Mouse (Mus musculus): Measurements from ENCODE around the gene Pcsk4. TPM values are rescaled to one million over a fixed set of nuclear protein-coding genes. Genes with fewer than 3 reads are reported as not detected.

The Pcsk4 gene
- polyA plus RNA-seq, 1 experiment, result 15.1 TPM

DNA sequence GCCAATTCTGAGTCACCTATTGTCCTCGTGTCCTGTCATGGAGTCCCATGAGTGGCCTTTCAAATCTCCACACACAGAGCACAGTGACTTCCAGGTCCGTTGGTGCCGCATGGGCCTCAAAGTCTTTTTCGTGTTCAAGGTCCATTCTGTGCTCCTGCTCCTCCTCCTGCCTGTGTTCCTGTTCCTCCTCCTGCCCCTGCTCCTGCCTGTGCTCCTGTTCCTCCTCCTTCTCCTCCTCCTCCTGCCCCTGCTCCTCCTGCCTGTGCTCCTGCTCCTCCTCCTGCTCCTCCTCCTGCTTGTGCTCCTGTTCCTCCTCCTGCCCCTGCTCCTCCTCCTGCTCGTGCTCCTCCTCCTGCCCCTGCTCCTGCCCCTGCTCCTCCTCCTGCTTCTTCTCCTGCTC, 38.7 kb upstream of the Pcsk4 start:
- no peaks in the 10 kb centered on the region for H3K36me3 ChIP-seq (replicated peaks; ENCODE audit: low read length)
- peaks cover 27% of the 10 kb centered on the region for H3K4me1 ChIP-seq
- peaks cover 69% of the 10 kb centered on the region for H3K27me3 ChIP-seq (replicated peaks)
- TF ChIP-seq GATA1 (IDR thresholded peaks at IDR 0.05; ENCODE audit: borderline replicate concordance, low read length) (no peak), FLI1 (IDR thresholded peaks at IDR 0.05; ENCODE audit: low read length) (no peak)
- H3K9me3 ChIP-seq, result peaks cover 17% of the 10 kb centered on the region
- peak overlapping the region; percentile 59 for H3K4me3 ChIP-seq (replicated peaks)

GRCm38 (mm10) chr10:80365736-80366135, 36.4 kb upstream of the Pcsk4 start:
- Histone ChIP-seq H3K4me1 (peaks cover 12% of the 10 kb centered on the region; the same call in 1 of the 2 replicates), H3K9me3 (peaks cover 27% of the 10 kb centered on the region), H3K36me3 (replicated peaks; ENCODE audit: low read length) (no peaks in the 10 kb centered on the region), H3K27me3 (replicated peaks) (peaks cover 76% of the 10 kb centered on the region), H3K4me3 (replicated peaks) (no peak overlapping the region)
- TF ChIP-seq GATA1 (IDR thresholded peaks at IDR 0.05; ENCODE audit: borderline replicate concordance, low read length), result no peak
- TF ChIP-seq FLI1 (IDR thresholded peaks at IDR 0.05; ENCODE audit: low read length), result no peak

DNA sequence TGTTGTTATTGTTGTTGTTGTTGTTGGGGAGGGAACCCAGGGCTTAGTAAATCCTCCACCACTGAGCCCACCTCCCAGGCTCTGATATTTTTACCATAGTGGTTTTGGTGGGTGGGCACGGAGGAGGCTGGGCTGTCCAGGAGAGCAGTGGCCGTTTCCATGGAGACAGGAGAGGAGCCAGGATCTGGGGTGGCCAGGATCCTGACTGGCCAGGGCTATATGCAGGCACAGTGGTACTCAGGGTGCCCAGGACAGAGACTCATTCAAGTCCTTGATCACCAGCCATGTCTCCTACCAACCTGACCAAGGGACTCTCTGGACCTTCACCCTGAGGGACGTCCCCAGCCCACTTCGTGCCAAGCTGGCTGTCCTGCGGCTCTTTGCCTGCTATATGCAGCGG, 34.4 kb upstream of the Pcsk4 start:
- no peak overlapping the region for H3K4me3 ChIP-seq (replicated peaks)
- H3K9me3 ChIP-seq, result peaks cover 26% of the 10 kb centered on the region
- H3K4me1 ChIP-seq, result peaks cover 9% of the 10 kb centered on the region; the same call in 1 of the 2 replicates
- TF ChIP-seq GATA1 (IDR thresholded peaks at IDR 0.05; ENCODE audit: borderline replicate concordance, low read length), result no peak
- no peak for TF ChIP-seq FLI1 (IDR thresholded peaks at IDR 0.05; ENCODE audit: low read length)
- H3K27me3 ChIP-seq (replicated peaks), result peaks cover 88% of the 10 kb centered on the region
- H3K36me3 ChIP-seq (replicated peaks; ENCODE audit: low read length), result no peaks in the 10 kb centered on the region

DNA sequence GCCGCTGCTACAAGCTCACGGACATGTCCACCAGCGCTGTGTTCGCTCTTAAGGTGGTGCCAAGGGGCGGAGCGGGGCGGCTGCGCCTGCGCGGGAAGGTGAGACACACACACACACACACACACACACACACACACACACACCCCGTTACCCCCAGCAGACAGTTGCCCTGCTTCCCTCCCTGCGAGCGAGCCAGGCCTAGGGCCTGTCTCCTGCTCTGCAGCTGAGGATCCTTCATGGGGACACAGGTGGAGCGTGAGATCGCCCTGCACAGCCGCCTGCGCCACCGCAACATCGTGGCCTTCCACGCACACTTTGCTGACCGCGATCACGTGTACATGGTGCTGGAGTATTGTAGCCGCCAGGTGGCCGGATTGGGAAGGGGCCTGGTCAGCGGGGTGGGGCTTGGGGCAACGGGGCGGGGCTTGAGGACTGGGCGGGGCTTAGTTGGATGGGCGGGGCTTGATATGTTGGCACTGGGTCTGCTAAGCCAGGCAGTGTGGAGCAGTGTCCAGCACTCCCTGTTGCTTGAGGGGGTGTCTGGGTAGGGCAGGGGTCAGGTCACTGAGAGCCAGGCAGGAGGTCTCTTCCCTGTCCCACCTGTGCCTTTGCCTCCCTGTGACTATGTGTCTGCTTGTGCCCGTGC, 28.8 kb upstream of the Pcsk4 start:
- Histone ChIP-seq H3K36me3 (replicated peaks; ENCODE audit: low read length) (no peaks in the 10 kb centered on the region), H3K27me3 (replicated peaks) (peaks cover 89% of the 10 kb centered on the region), H3K4me3 (replicated peaks) (peak overlapping the region; percentile 85), H3K9me3 (peaks cover 14% of the 10 kb centered on the region), H3K4me1 (peaks cover 38% of the 10 kb centered on the region)
- TF ChIP-seq GATA1 (IDR thresholded peaks at IDR 0.05; ENCODE audit: borderline replicate concordance, low read length), result no peak
- no peak for TF ChIP-seq FLI1 (IDR thresholded peaks at IDR 0.05; ENCODE audit: low read length)

DNA sequence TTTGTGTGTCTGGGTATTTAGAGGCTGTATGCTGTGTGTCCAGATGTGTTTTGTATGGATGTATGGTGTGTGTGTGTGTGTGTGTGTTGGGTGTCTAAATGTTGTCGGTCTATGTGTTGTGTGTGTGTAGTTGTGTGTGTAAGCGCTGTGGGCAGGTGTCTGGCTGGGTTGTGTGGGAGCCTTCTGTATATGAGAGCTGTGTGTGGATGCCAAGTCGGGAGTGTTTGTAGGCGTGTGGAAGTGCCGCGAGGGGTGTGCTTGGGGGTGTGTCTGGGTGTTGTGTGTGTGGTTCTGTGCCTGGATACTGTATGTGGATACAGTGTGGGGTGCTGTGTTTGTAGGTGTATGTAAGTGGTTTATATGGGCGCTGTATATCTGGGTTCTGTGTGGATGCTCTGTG, 28.0 kb upstream of the Pcsk4 start:
- Histone ChIP-seq H3K9me3 (peaks cover 6% of the 10 kb centered on the region), H3K27me3 (replicated peaks) (peaks cover 89% of the 10 kb centered on the region), H3K4me1 (peaks cover 46% of the 10 kb centered on the region), H3K36me3 (replicated peaks; ENCODE audit: low read length) (no peaks in the 10 kb centered on the region), H3K4me3 (replicated peaks) (no peak overlapping the region)
- no peak for TF ChIP-seq FLI1 (IDR thresholded peaks at IDR 0.05; ENCODE audit: low read length)
- TF ChIP-seq GATA1 (IDR thresholded peaks at IDR 0.05; ENCODE audit: borderline replicate concordance, low read length), result no peak

DNA sequence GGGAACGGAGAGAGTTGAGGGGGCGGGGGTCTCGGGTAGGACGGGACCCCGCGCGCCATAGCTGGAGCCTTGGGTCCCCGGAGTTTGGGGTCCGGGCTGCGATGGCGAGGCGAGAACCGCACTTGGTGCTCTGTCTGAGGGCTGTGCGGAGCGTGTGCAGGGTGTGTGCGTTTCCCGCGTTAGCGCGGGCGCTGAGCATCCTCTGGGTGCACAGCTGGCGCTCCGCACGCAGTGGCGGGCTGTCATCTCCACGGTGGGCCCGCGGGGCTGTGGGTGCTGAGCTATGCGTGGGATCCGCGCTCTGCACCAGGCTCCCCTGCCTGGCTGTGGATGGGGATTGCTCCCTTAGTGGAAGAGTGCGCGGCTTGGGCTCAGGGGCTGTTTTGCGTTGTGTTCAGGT, 27.4 kb upstream of the Pcsk4 start:
- Histone ChIP-seq H3K9me3 (peaks cover 3% of the 10 kb centered on the region; the same call in 1 of the 2 replicates), H3K27me3 (replicated peaks) (peaks cover 93% of the 10 kb centered on the region), H3K36me3 (replicated peaks; ENCODE audit: low read length) (no peaks in the 10 kb centered on the region), H3K4me3 (replicated peaks) (no peak overlapping the region), H3K4me1 (peaks cover 52% of the 10 kb centered on the region)
- TF ChIP-seq FLI1 (IDR thresholded peaks at IDR 0.05; ENCODE audit: low read length) (no peak), GATA1 (IDR thresholded peaks at IDR 0.05; ENCODE audit: borderline replicate concordance, low read length) (no peak)

GRCm38 (mm10) chr10:80356001-80356682, 26.8 kb upstream of the Pcsk4 start, which contains the start of gene Plk5:
Plk5 (plus strand) TSS chr10:80356459.
- H3K27me3 ChIP-seq (replicated peaks), result peaks cover 96% of the 10 kb centered on the region
- H3K4me1 ChIP-seq, result peaks cover 53% of the 10 kb centered on the region
- H3K36me3 ChIP-seq (replicated peaks; ENCODE audit: low read length), result no peaks in the 10 kb centered on the region
- 0 out of 2 replicates have a peak, but pooled peaks cover 3% of the 10 kb centered on the region for H3K9me3 ChIP-seq
- H3K4me3 ChIP-seq (replicated peaks), result no peak within 1 kb of the TSS
- TF ChIP-seq GATA1 (IDR thresholded peaks at IDR 0.05; ENCODE audit: borderline replicate concordance, low read length) (no peak), FLI1 (IDR thresholded peaks at IDR 0.05; ENCODE audit: low read length) (no peak)

DNA sequence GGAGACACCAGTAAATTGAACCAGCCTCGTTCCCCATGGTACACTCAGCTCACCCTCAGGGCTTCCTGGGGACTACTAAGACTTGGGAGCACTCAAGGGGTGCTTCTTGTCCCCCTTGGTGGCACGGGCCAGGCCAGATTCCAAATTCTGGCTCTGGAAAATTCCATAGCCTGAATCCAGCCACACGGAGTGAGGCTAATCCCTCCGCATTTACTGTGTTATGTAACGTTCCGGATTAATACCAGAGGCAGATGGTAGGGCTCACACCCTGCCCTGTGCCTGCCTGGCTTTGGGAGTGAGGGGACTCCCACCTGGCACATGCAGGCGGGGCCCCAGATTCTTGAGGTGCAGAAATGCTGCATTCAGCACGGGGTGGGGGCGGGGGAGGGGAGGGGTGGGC, 26.1 kb upstream of the Pcsk4 start:
- H3K36me3 ChIP-seq (replicated peaks; ENCODE audit: low read length), result no peaks in the 10 kb centered on the region
- 0 out of 2 replicates have a peak, but pooled peaks cover 3% of the 10 kb centered on the region for H3K9me3 ChIP-seq
- H3K27me3 ChIP-seq (replicated peaks), result peaks cover 96% of the 10 kb centered on the region
- H3K4me1 ChIP-seq, result peaks cover 59% of the 10 kb centered on the region
- no peak overlapping the region for H3K4me3 ChIP-seq (replicated peaks)
- no peak for TF ChIP-seq GATA1 (IDR thresholded peaks at IDR 0.05; ENCODE audit: borderline replicate concordance, low read length)
- TF ChIP-seq FLI1 (IDR thresholded peaks at IDR 0.05; ENCODE audit: low read length), result no peak

- H3K4me3 ChIP-seq (replicated peaks), result peak overlapping the region; percentile 46
- H3K9me3 ChIP-seq, result no peaks in the 10 kb centered on the region
- no peaks in the 10 kb centered on the region for H3K36me3 ChIP-seq (replicated peaks; ENCODE audit: low read length)
- peaks cover 75% of the 10 kb centered on the region for H3K4me1 ChIP-seq
- no peak for TF ChIP-seq FLI1 (IDR thresholded peaks at IDR 0.05; ENCODE audit: low read length)
- TF ChIP-seq GATA1 (IDR thresholded peaks at IDR 0.05; ENCODE audit: borderline replicate concordance, low read length), result no peak
- peaks cover 93% of the 10 kb centered on the region for H3K27me3 ChIP-seq (replicated peaks)
Measured at GRCm38 (mm10) chr10:80352727-80353126, 23.4 kb upstream of the Pcsk4 start.

- TF ChIP-seq FLI1 (IDR thresholded peaks at IDR 0.05; ENCODE audit: low read length) (no peak), GATA1 (IDR thresholded peaks at IDR 0.05; ENCODE audit: borderline replicate concordance, low read length) (no peak)
- Histone ChIP-seq H3K9me3 (no peaks in the 10 kb centered on the region), H3K4me3 (replicated peaks) (no peak overlapping the region), H3K4me1 (peaks cover 78% of the 10 kb centered on the region), H3K27me3 (replicated peaks) (peaks cover 86% of the 10 kb centered on the region), H3K36me3 (replicated peaks; ENCODE audit: low read length) (no peaks in the 10 kb centered on the region)
Measured at GRCm38 (mm10) chr10:80351896-80352295, 22.6 kb upstream of the Pcsk4 start.

All from megakaryocyte, embryonic 14.5 days (primary cell).